In genomic region chr9:121253983-121254382, GRCm38 (mm10) we compare ENCODE assay signal across 13 mouse cellular contexts. TPM values are rescaled to one million over a fixed set of nuclear protein-coding genes. Genes with fewer than 3 reads are reported as not detected.
DNase-seq lines count a peak whose midpoint lies in the region; ATAC-seq and TF ChIP-seq lines count a peak whose summit lies in the region.
"Had no signal": no experiment of that assay in that cellular context is flagged by ENCODE, and none has a peak within 500 bp of the region (broad histone marks: within the 10 kb centered on the region; RNA-seq: fewer than 3 reads in every experiment).

No protein-coding gene starts in this region.

- intact Hi-C loops in gastrocnemius, adult 2 months (cut with DNase I): no loop called here
- intact Hi-C loops in heart, postnatal 25 days (cut with DNase I): no loop called here

- TF ChIP-seq CTCF in gastrocnemius, adult 2 months (IDR thresholded peaks at IDR 0.05): no peak

- no peak overlapping the region for H3K4me3 ChIP-seq in gastrocnemius, adult 2 months
- H3K4me3 ChIP-seq: liver, embryonic 12.5 days had no signal

- peak overlapping the region; percentile 68 for H3K27ac ChIP-seq in gastrocnemius, adult 2 months
- H3K27ac ChIP-seq: hindbrain, embryonic 14.5 days; liver, embryonic 12.5 days had no signal

- ATAC-seq in frontal cortex, adult (ENCODE audit: low TSS enrichment): peak; percentile 52; the same call in 1 of the 2 replicates
- no peak for ATAC-seq in cerebellum, adult (ENCODE audit: insufficient number of reproducible peaks, low FRiP score, low TSS enrichment)
- ATAC-seq: liver, embryonic 12.5 days had no signal

- no peak for DNase-seq in frontal cortex, postnatal 14 days (ENCODE audit: low spot score in 2 of 2)
- DNase-seq in lung, postnatal 36 days: peak; percentile 22
- no peak for DNase-seq in lung, postnatal 25 days (ENCODE audit: low spot score)
- peak; percentile 35 for DNase-seq in gastrocnemius, adult 2 months
- peak; percentile 45 for DNase-seq in heart, postnatal 25 days (ENCODE audit: low spot score)
- DNase-seq in kidney, postnatal 10 days: no peak
- DNase-seq: B cell, adult 2 months; layer of hippocampus, postnatal 36 days; spleen, adult 18-20 months had no signal

RNA-seq across cellular contexts. Expression of gene Ulk4, which starts 23.0 kb away (rescaled TPM):
- total RNA-seq in gastrocnemius, adult 2 months (2021): under 1 TPM; 0.11 to 0.36 TPM
- under 1 TPM; 0.21 to 0.48 TPM for total RNA-seq in heart, postnatal 25 days (2021)

RNA-seq across cellular contexts. Expression of gene Trak1, which starts 43.3 kb away (rescaled TPM):
- 100 to 1,000 TPM; 156 to 204 TPM for total RNA-seq in gastrocnemius, adult 2 months (2021)
- 100 to 1,000 TPM; 309 to 322 TPM for total RNA-seq in heart, postnatal 25 days (2021)

Comparison
In these comparisons a context has a peak if more than half of its experiments do, and no peak if none do; other contexts are left out.
1. DNase-seq: peak in lung, postnatal 36 days (single experiment), gastrocnemius, adult 2 months (single experiment) and heart, postnatal 25 days (single experiment); none in frontal cortex, postnatal 14 days (0 of 2), lung, postnatal 25 days (single experiment) and kidney, postnatal 10 days (single experiment).